Mouse (Mus musculus) heart, postnatal 14 days (tissue): ENCODE measurements at regions not wholly inside any gene's neighbourhood (a gene's known extent, or its start where the extent isn't known, plus 50 kb on each side); places are given as distances from the start of the nearest gene placed in this dataset.

ENCODE experiments used
- DNase-seq, 2 experiments: peaks; one replicate each; pipeline ENCODE4 v3.0.0; 2021 to 2022
- intact Hi-C: fragments of 180-260 bp; cut with DNase I; formaldehyde crosslinking; loops from one replicate; pipeline ENCODE4 v1.15.1; 2025

- no peak for DNase-seq
- intact Hi-C loops = no loop called here
These were observed 141.9 kb upstream of the Grb10 start for GRCm38 (mm10) chr11:12180351-12180750.

GRCm38 (mm10) chr11:12172429-12172828 is 133.9 kb upstream of the Grb10 start:
- no peak for DNase-seq
- intact Hi-C loops = no loop called here

GRCm38 (mm10) chr11:12171312-12171711 is 132.8 kb upstream of the Grb10 start:
- intact Hi-C loops = no loop called here

GRCm38 (mm10) chr11:12168432-12168831 is 129.9 kb upstream of the Grb10 start:
- no peak for DNase-seq
- intact Hi-C loops = no loop called here

More at GRCm38 (mm10) chr11:12171312-12171711, 132.8 kb upstream of the Grb10 start:
- peak in 1 of 2 experiments; percentile 1 for DNase-seq
